Mouse (Mus musculus) hematopoietic multipotent progenitor cell, adult 10-12 weeks (in vitro differentiated cells): ENCODE measurements around the gene Serinc4. TPM values are rescaled to one million over a fixed set of nuclear protein-coding genes. Genes with fewer than 3 reads are reported as not detected.

ENCODE experiments used
- polyA plus RNA-seq: library from polyadenylated mRNA; stranded (reverse); fragments of >175 nt; gene quantifications from 2 replicates; pipeline ENCODE4 v1.2.3, GENCODE M21; 2012; ENCODE audit warnings: low replicate concordance

Gene Serinc4
- 0.13 and 0.19 TPM in 2 replicates for polyA plus RNA-seq

GRCm38 (mm10) chr2:121456692-121457642, at the start of gene Serinc4:
Serinc4 (minus strand) TSS chr2:121456781.

GRCm38 (mm10) chr2:121473301-121474179, 17.0 kb upstream of the Serinc4 start, which contains the start of gene Mfap1b:
Mfap1b (minus strand) TSS chr2:121474067.

DNA sequence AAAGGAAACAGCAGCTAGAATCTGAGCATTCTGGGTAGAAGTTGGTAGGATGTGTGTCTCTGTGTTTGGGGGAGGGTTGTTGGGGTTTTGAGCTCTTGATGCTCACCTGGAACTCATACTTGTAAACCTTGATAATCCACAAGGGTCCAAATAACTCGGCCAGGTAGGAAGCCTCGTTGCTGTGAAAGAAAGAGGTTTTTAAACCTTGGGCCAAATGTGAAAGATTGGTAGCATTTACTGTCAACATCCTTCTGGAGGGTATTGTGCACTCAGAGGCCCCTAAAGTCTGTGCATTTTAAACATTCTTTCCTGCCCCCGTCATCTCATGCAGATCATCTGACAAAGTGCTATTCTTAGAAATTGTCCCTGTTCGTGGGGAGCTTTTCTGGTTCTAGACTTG, 3.6 kb downstream of the Serinc4 start, which contains the start of gene Hypk:
Hypk (plus strand) TSS at position 301 of the 400 bp plus-strand sequence.

DNA sequence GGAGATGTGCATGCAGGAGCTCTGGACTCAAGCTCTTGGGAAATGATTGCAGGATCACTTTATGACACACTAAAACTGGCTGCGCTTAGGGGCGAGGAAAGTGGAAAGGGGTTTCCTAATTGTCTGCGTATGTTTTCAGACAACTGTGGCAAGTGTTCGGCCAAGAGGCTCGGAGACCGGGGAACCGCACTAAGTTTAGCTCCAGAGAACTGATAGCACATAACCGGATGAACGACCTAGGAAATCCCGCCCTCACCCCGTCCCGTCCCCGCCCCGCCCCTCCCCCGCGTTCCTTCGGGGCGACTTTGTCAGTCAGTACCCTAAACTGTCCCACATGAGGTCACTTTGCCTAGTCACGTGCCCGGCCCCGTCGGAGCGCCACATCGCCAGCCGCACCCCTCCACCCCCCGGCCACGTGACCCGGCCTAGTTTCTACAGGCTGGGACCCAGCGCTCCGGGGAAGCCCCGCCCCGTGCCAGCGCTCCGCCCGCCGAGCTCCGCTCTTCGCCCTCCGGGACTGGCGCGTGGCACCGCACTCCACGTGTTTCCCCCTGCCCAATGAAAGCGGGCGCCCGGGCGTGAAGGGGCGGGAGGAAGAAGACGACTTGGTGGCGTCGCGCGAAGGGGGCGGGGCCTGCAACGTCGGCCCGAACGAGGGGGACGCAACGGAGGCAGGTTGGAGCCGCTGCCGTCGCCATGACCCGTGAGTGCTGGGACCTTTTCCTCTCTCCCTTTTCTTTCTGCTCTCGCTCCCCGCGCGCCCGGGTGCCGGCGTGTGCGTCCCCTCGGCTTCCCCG, 7.6 kb downstream of the Serinc4 start, which contains the start of gene Serf2:
Serf2 (plus strand) TSS at position 457 of the 797 bp plus-strand sequence.

GRCm38 (mm10) chr2:121444178-121444577, 12.4 kb downstream of the Serinc4 start, which contains the start of gene Ell3:
Ell3 (minus strand) TSS chr2:121444278.

DNA sequence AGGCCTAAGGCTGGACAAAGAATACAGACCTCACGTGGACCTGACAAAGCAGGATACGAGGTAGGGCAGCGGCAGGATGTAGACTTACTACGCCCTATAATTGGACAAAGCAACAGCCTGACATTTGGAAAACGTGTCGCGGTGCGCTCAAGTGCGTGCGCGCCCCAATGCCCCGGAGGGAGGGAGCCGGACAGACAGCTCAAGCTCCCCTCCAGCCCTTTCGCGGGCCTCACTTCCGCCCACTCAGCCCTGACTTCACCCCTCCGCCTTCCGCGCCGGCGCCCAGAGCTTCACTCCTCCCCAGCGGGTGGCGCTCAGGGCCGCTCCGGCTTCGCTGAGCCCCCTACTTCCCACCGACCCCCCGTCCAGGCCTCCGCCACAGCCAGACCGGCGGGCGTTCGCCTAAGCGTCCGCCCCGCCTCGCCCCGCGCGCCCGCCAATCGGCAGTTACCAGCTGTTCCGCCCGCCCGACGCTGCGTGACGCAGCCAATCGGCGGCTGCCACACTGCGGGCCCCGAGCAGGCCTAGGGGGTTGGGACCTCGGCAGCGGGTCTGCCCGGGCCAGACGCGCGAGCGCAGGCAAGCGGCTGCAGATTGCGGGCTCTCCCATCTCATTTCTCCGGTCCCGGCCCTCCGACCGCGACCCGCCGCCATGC, 43.1 kb downstream of the Serinc4 start, which contains the start of the genes Pdia3 and Catsper2:
Pdia3 (plus strand) TSS at position 389 of the 656 bp plus-strand sequence.
Catsper2 (minus strand) TSS at position 406 of the 656 bp plus-strand sequence.

Other genes with a start within 250 kb of the Serinc4 start
- 15.1 and 22.2 TPM in 2 replicates for gene Trp53bp1, start 185.4 kb downstream of the Serinc4 start, polyA plus RNA-seq
- gene Map1a, start 167.2 kb downstream of the Serinc4 start, polyA plus RNA-seq = 1.4 and 1.8 TPM in 2 replicates
- gene Ppip5k1, start 101.4 kb downstream of the Serinc4 start, polyA plus RNA-seq = 7.0 and 8.7 TPM in 2 replicates
- gene Ckmt1, start 99.1 kb downstream of the Serinc4 start, polyA plus RNA-seq = not detected in 2 replicates
- not detected in 2 replicates for gene Strc, start 69.6 kb downstream of the Serinc4 start, polyA plus RNA-seq
- gene Pdia3, start 43.0 kb downstream of the Serinc4 start, polyA plus RNA-seq = 448 and 1,332 TPM in 2 replicates
- 0.55 and 0.79 TPM in 2 replicates for gene Catsper2, start 43.0 kb downstream of the Serinc4 start, polyA plus RNA-seq
- 8.3 and 17.1 TPM in 2 replicates for gene Ell3, start 12.5 kb downstream of the Serinc4 start, polyA plus RNA-seq
- gene Serf2, start 7.6 kb downstream of the Serinc4 start, polyA plus RNA-seq = 199 and 329 TPM in 2 replicates
- gene Hypk, start 3.5 kb downstream of the Serinc4 start, polyA plus RNA-seq = 18.0 and 38.8 TPM in 2 replicates
- 2.3 and 5.5 TPM in 2 replicates for gene Mfap1b, start 17.3 kb upstream of the Serinc4 start, polyA plus RNA-seq
- 1.9 and 11.4 TPM in 2 replicates for gene Mfap1a, start 49.9 kb upstream of the Serinc4 start, polyA plus RNA-seq
- gene Wdr76, start 49.9 kb upstream of the Serinc4 start, polyA plus RNA-seq = 0.45 and 0.91 TPM in 2 replicates